Mouse (Mus musculus): Measurements from ENCODE around the gene Kmt5c. TPM values are rescaled to one million over a fixed set of nuclear protein-coding genes. Genes with fewer than 3 reads are reported as not detected.

Kmt5c gene
- total RNA-seq, 2 experiments from 2014 or later: 25.2 to 37.6 TPM

- TF ChIP-seq CTCF (conservative IDR thresholded peaks at IDR 0.05): no peak
- no peak for DNase-seq (ENCODE audit: low spot score in 2 of 2)
- Histone ChIP-seq H3K27ac (no peak overlapping the region), H3K4me3 (peak overlapping the region; percentile 37)
Measured at GRCm38 (mm10) chr7:4751971-4752820, 12.3 kb downstream of the Kmt5c start.

- peak within 1 kb of the TSS; percentile 37 for H3K4me3 ChIP-seq
- DNase-seq (ENCODE audit: low spot score in 2 of 2): peak in 1 of 2 experiments; percentile 52
- no peak for TF ChIP-seq CTCF (conservative IDR thresholded peaks at IDR 0.05)
- no peak within 1 kb of the TSS for H3K27ac ChIP-seq
Measured at GRCm38 (mm10) chr7:4752821-4753570, 13.1 kb downstream of the Kmt5c start, which contains the start of gene Cox6b2. Gene Cox6b2 (minus strand): TSS chr7:4753094.

GRCm38 (mm10) chr7:4759670-4760069, 19.8 kb downstream of the Kmt5c start:
- no peak overlapping the region for H3K4me3 ChIP-seq
- no peak for DNase-seq (ENCODE audit: low spot score in 2 of 2)
- no peak overlapping the region for H3K27ac ChIP-seq
- TF ChIP-seq CTCF (conservative IDR thresholded peaks at IDR 0.05): no peak

GRCm38 (mm10) chr7:4764946-4765710, 25.2 kb downstream of the Kmt5c start:
- no peak for TF ChIP-seq CTCF (conservative IDR thresholded peaks at IDR 0.05)

GRCm38 (mm10) chr7:4771202-4771601, 31.3 kb downstream of the Kmt5c start, which contains the start of gene Fam71e2:
Gene Fam71e2 (minus strand): TSS chr7:4771302.
- Histone ChIP-seq H3K4me3 (no peak within 1 kb of the TSS), H3K27ac (no peak within 1 kb of the TSS)
- DNase-seq (ENCODE audit: low spot score in 2 of 2): no peak
- TF ChIP-seq CTCF (conservative IDR thresholded peaks at IDR 0.05): no peak

More at GRCm38 (mm10) chr7:4764946-4765710, 25.2 kb downstream of the Kmt5c start:
- H3K27ac ChIP-seq: peak overlapping the region; percentile 58
- DNase-seq (ENCODE audit: low spot score in 2 of 2): no peak
- H3K4me3 ChIP-seq: no peak overlapping the region

- H3K27ac ChIP-seq: no peak overlapping the region
- no peak for TF ChIP-seq CTCF (conservative IDR thresholded peaks at IDR 0.05)
- no peak for DNase-seq (ENCODE audit: low spot score in 2 of 2)
- H3K4me3 ChIP-seq: no peak overlapping the region
Measured at GRCm38 (mm10) chr7:4776131-4776530, 36.2 kb downstream of the Kmt5c start.

- Histone ChIP-seq H3K4me3 (peak overlapping the region; percentile 43), H3K27ac (no peak overlapping the region)
- DNase-seq (ENCODE audit: low spot score in 2 of 2): no peak
- TF ChIP-seq CTCF (conservative IDR thresholded peaks at IDR 0.05): no peak
Measured at GRCm38 (mm10) chr7:4776861-4777830, 37.2 kb downstream of the Kmt5c start.

- Histone ChIP-seq H3K4me3 (no peak overlapping the region), H3K27ac (no peak overlapping the region)
- DNase-seq (ENCODE audit: low spot score in 2 of 2): no peak
- TF ChIP-seq CTCF (conservative IDR thresholded peaks at IDR 0.05): no peak
Measured at GRCm38 (mm10) chr7:4777851-4778637, 38.1 kb downstream of the Kmt5c start.

- Histone ChIP-seq H3K4me3 (no peak overlapping the region), H3K27ac (no peak overlapping the region)
- no peak for DNase-seq (ENCODE audit: low spot score in 2 of 2)
- no peak for TF ChIP-seq CTCF (conservative IDR thresholded peaks at IDR 0.05)
Measured at GRCm38 (mm10) chr7:4779921-4780320, 40.0 kb downstream of the Kmt5c start.

- H3K4me3 ChIP-seq: no peak overlapping the region
- no peak for DNase-seq (ENCODE audit: low spot score in 2 of 2)
- no peak for TF ChIP-seq CTCF (conservative IDR thresholded peaks at IDR 0.05)
- no peak overlapping the region for H3K27ac ChIP-seq
Measured at GRCm38 (mm10) chr7:4782130-4782529, 42.2 kb downstream of the Kmt5c start.

- no peak for DNase-seq (ENCODE audit: low spot score in 2 of 2)
- H3K27ac ChIP-seq: no peak within 1 kb of the TSS
- H3K4me3 ChIP-seq: no peak within 1 kb of the TSS
- TF ChIP-seq CTCF (conservative IDR thresholded peaks at IDR 0.05): no peak
Measured at GRCm38 (mm10) chr7:4782759-4783158, 42.8 kb downstream of the Kmt5c start, which contains the start of the genes Il11 and Tmem190. Gene Il11 (minus strand): TSS chr7:4782859. Gene Tmem190 (plus strand): TSS chr7:4782937.

All from layer of hippocampus, adult 2 months (tissue).